Mouse (Mus musculus) spleen, postnatal 10 days (tissue): ENCODE results near the gene Cenpl.
"Not testable (repeated sequence)": the region's sequence is repeated elsewhere in the genome, so short reads cannot be mapped to it uniquely, and the experiment has no call there.

Experiments
- DNase-seq, 2 experiments: peaks; one replicate each; pipeline ENCODE4 v3.0.0; 2021 to 2022; ENCODE audit warnings: low spot score in 2 of 2

The Cenpl gene

GRCm38 (mm10) chr1:161070352-161071271 is at the start of gene Cenpl, which contains the start of gene Dars2:
Gene Cenpl, plus strand, starts transcription at chr1:161070713.
Gene Dars2, minus strand, starts transcription at chr1:161070658.
- DNase-seq: peak; percentile 86 to 93

DNA sequence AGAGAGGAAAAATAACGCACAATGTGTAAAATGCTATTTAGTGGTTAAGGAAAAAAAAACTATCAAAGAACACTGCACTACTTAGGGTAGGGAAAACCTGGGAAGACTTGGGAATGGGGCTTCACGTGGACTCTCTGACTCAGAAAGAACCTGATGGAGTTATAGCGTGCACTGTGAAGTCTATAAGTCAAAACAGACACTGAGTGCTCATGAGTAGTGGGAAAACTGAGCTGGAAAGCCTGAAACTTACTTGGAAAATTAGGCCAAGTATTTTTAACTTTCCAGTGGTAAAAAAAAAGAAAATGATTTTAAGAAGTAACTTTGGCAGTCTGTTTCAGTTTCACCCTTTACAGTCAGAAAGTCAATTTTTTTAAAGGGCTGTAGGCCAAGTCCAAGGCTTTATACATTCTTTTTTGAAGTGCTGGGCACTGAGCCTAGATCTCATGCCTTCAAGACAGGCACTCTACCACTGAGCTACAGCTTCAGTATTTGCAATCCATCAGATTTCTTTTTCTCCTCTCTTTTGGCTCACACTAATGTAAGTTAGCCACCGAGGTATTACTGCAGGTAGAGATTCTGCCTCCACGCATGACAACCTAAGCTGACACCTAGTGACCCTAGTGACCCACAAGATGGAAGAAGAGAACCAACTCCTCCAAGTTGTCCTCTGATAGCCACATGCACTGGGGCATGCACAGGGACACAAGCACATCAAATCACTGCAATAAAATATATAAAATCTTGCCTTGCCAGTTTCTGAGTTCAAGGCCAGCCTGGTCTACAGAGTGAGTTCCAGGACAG is 44.9 kb upstream of the Cenpl start:
- no peak for DNase-seq

DNA sequence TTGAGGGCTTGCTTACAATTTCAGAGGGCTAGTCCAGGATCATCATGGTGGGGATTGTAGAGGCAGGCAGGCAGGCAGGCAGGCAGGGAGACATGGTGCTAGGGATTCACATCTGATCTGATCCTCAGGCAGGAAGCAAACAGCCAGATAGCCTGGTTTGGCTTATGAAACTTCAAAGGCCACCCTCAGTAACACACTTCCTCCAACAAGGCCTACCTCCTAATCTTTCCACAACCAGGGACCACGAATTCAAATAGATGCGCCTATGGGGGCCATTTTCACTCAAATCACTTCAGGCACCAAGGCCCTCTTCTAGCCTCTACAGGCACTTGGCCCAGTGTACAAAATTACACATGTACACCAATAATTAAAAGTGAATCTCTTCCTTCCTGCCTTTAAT is 43.3 kb upstream of the Cenpl start:
- DNase-seq: no peak

DNA sequence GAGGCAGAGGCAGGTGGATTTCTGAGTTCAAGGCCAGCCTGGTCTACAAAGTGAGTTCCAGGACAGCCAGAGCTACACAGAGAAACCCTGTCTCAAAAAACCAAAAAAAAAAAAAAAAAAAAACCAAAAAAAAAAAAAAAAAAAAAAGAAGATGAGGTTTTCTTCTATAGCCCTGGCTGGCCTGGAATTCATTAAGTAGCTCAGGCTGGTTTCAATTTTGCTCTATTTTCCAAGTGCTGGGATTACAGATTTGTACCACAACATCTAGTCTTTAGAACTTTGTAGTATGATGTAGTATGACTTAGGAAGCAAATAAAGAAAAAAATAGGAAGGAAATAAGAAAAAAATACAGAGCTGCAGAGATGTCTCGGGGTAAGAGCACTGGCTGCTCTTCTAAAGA is 42.1 kb upstream of the Cenpl start:
- DNase-seq: not testable (repeated sequence)

DNA sequence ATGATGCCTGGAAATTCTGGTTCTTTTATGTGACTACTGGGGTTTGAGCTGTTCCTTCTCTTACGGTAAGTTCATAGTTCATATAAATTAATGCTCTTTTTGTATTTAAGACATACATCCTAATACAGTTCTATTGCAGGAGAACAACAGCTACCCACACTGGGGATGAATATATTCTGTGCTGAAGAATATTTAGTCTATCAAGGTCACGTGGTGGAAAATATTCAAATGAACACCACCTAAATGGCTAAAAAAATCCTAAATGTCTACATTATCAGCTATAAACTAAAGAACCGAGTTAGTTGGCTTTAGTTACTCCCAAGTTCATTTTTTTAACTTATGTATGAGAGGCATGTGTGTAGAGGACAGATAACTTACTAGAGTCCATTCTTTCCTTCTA is 40.5 kb upstream of the Cenpl start:
- no peak for DNase-seq

DNA sequence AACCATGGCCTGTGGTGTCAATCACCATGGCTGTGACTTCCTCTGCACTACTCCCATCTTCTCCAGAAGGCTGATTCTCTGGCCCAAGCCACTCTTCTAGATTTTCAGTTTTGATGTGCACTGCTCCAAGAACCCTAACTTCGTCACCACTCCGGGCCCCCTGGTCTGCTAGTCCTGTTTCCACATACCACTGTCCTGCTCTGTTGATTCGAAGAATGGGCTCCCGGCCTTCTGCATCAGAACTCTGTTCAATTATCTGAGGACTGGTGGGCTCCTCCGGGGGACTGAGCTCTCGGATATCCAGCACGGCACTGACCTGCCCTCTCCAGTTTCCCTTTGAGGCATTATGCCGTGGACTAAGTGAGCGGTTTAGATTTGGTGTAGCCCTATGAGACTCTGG is 38.6 kb upstream of the Cenpl start:
- peak in 1 of 2 experiments; percentile 19 for DNase-seq

DNA sequence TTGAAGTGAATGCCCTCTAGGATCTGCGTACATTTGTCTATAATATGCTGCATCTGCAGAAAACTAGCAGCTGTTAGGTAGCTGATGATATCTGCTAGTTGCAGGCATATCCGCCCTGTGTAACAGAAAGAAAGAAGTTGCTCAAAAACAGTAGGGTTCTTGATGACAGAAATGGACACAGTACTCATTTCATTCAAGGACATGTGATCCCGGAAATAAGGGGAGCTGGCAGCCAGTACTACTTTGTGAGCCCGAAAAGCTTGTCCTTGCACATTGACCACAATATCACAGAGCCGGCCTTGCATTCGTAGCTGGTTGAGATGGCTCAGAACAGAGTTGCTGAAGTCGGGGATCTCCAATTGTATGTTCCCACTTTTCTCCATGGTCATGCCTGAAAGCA is 38.2 kb upstream of the Cenpl start:
- peak in 1 of 2 experiments; percentile 18 for DNase-seq

DNA sequence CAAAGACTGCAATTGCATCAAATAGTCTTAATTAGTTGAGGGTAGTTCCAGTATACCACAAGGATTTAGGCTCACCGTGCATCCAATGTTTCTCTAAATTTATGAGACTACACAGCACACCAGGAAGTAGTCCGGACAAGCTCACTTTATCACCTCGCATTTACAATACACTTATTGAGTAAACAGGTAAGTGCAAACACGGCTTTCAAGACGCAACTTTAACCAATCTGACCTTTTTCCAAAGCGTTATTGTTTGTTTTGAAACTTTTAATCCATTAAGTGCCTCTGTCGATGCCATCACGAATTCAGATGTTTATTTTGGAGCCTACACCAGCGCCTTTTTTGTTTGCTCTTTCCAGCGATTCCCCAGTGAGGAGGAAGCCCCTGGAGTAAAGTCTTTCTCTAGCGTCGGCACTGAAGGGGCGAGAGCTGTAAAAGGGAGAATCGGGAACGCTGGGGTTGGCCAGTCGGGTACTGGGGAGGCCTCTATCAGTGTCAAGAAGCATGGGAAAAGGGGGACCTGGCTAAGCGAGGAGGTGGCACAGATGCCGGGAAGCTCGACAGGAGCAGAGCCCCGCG is 36.6 kb upstream of the Cenpl start:
- DNase-seq: no peak

DNA sequence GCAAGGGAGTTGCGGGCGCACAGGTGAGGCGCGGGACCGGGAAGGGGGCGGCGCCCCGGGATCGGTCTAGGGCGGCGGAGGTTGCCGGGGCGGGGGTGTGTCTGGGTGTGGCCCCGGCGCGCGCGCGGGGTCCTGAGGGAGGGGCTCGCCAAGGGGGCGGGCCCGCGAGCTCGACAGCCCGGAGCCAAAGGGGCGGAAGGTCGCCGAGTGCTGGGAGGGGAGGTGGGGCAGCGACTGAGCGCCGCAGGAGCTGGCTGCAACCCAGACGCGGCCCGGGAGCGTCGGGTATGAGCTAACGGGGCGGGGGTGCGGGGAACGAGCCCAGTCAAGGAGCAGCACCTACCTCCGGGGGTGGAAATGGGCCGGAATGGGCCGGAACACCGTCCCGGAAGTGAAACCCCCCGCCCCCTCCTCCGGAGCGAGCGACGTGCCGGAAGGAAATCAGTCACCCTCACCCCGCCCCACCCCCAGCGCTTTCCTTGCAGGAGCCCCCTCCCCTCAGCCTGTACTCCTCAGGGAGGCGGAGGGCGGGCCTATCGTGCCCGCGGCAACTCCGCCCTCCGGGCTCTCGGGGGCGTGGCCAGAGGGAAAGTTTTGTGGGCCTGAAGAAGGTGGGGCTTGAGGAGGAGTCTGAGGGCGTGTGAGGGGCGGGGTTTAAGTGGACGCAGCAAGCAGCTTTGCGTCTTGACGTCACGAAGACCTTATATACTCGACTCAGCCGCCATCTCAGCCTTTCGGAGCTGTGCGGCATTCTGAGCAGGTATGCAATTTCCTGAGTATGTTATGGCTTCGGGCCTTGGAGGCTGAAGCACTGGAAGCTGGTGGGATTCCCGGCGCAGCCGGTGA is 35.9 kb upstream of the Cenpl start, which contains the start of gene Zbtb37:
Zbtb37 (minus strand) TSS at position 415 of the 846 bp plus-strand sequence.
- peak; percentile 98 to 100 for DNase-seq

DNA sequence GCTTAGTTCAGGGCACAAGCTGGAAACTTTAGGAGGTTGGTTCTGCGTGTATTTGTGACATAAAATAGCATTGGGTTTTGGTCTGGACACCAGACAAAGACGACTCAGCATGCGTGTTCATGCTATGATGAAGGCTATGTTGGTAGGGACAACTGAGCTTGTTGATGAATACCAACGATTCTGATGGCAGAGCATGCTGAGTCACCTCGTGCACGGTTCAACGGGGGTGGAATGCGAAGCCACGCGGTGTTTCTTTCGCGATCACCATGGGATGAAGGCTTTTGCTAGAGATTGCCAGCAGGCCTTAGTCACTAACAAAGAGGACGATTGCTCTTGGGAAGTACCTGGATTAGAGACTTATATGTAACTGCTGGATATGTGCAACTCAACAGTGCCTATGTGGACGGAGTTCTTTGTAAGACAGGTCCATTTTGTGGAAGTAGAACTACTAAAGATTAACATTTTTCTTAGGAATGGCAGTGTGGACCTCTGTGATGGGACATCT is 35.2 kb upstream of the Cenpl start:
- DNase-seq: peak in 1 of 2 experiments; percentile 73

DNA sequence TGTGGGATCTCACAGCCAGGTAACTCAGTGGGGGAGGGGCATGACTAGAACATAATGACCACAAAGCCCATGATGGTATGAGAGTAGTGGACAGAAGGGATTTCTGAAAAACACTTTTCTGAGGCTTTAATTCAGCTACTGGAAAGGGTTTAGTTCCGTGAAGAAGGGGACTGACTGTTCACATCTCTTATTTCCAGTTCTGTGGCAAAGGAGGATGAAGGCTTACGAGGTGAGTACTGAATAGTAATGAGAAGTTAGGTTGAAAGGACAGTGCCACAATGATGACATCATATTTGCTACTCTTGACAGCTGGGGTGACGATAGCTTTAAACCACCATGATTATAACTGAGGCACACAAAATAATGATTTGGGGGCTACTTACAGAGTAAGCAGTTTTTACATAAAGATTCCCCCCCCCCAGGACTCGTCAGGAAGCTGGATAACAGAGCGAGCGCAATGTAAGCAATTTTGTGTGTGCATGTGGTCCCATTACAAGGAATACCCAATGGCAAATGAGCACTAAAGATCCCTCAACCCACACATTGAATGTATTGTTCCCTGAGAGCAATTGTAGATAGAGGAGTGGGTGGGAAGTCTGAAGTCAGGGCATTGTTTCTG is 34.6 kb upstream of the Cenpl start:
- DNase-seq: peak in 1 of 2 experiments; percentile 17

- peak in 1 of 2 experiments; percentile 22 for DNase-seq
Measured at GRCm38 (mm10) chr1:161036411-161036841, 34.1 kb upstream of the Cenpl start.

GRCm38 (mm10) chr1:161037026-161037425 is 33.5 kb upstream of the Cenpl start:
- DNase-seq: no peak

GRCm38 (mm10) chr1:161037599-161037998 is 32.9 kb upstream of the Cenpl start:
- DNase-seq: no peak

DNA sequence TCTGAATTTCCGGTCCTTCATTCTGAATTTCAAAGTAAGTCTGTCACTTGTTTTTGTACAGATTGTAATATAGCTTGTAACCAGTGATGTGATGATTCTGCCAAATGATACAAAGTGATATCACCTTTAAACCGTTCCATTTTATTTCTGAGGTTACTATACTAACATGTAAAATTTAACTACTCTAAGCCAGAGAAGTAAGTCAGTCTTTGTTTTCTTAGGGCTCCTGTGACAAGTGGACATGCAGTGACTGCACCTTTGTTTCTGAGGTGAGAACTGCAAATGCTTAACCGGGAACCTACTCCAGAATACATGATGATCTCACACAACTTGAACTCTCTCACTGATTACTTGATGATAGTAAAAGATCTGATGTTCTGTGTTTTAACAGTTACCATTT is 32.5 kb upstream of the Cenpl start:
- DNase-seq: no peak

GRCm38 (mm10) chr1:161038968-161039721 is 31.4 kb upstream of the Cenpl start:
- no peak for DNase-seq

- DNase-seq: no peak
Measured at GRCm38 (mm10) chr1:161039741-161040425, 30.6 kb upstream of the Cenpl start.

- no peak for DNase-seq
Measured at GRCm38 (mm10) chr1:161040426-161040770, 30.1 kb upstream of the Cenpl start.

DNA sequence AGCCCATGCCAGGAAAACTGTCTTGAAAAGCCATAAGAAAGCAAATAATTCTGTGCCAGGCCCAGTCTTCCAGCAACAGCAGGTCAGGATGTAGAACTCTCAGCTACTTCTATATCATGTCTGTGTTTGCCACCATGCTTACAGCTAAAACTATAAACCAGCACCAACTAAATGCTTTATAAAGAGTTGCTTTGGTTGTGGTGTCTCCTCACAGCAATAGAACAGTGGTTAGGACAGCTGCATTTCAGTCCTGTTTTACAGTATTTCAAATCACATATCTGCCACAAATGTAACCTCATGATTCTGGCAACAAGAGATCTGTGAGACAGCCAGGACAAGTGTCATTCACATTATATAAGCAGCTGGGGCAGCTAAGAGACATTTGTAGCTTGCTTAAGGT is 29.7 kb upstream of the Cenpl start:
- DNase-seq: no peak
